Mouse (Mus musculus) megakaryocyte, embryonic 14.5 days (primary cell): ENCODE data around the gene Crtac1.

Source experiments
- FLI1 ChIP-seq: IDR thresholded peaks from 2 replicates; pipeline ENCODE4 v1.6.1; 2012; ENCODE audit warnings: low read length, inconsistent platforms, mixed read lengths
- GATA1 ChIP-seq: IDR thresholded peaks from 3 replicates; pipeline ENCODE4 v1.6.1; 2012; ENCODE audit warnings: mixed read lengths, low read length, inconsistent platforms, borderline replicate concordance

- TF ChIP-seq GATA1, result no peak
- TF ChIP-seq FLI1, result no peak
These were observed 105.7 kb downstream of the Crtac1 start for GRCm38 (mm10) chr19:42325894-42326293.
